Mouse (Mus musculus) heart, postnatal 36 days (tissue): Measurements from ENCODE around the gene Uhrf2. TPM values are rescaled to one million over a fixed set of nuclear protein-coding genes. Genes with fewer than 3 reads are reported as not detected.

Experiments used
- DNase-seq, 2 experiments: peaks; one replicate each; pipeline ENCODE4 v3.0.0; 2021 to 2022
- intact Hi-C: fragments of 180-260 bp; cut with DNase I; formaldehyde crosslinking; loops from one replicate; pipeline ENCODE4 v1.15.1; 2025
- total RNA-seq, 2 experiments: library from RNA; stranded (reverse); gene quantifications; 2 replicates each; pipeline ENCODE4 v1.2.3; 2021

Gene Uhrf2
- total RNA-seq, 2 experiments from 2014 or later = 21.8 to 25.0 TPM

GRCm38 (mm10) chr19:30044630-30045029 lies 14.3 kb downstream of the Uhrf2 start:
- no peak for DNase-seq
- intact Hi-C loops = no loop called here

GRCm38 (mm10) chr19:30045857-30046256 lies 15.5 kb downstream of the Uhrf2 start:
- intact Hi-C loops = no loop called here
- no peak for DNase-seq

- intact Hi-C loops = no loop called here
- DNase-seq = no peak
These were observed 20.3 kb downstream of the Uhrf2 start for GRCm38 (mm10) chr19:30050584-30050983.

- intact Hi-C loops = no loop called here
- DNase-seq = no peak
These were observed 21.2 kb downstream of the Uhrf2 start for GRCm38 (mm10) chr19:30051479-30051878.

- DNase-seq = no peak
- intact Hi-C loops = no loop called here
These were observed 23.9 kb downstream of the Uhrf2 start for GRCm38 (mm10) chr19:30054218-30054617.

- intact Hi-C loops = no loop called here
- DNase-seq = no peak
These were observed 35.5 kb downstream of the Uhrf2 start for GRCm38 (mm10) chr19:30065797-30066196.

DNA sequence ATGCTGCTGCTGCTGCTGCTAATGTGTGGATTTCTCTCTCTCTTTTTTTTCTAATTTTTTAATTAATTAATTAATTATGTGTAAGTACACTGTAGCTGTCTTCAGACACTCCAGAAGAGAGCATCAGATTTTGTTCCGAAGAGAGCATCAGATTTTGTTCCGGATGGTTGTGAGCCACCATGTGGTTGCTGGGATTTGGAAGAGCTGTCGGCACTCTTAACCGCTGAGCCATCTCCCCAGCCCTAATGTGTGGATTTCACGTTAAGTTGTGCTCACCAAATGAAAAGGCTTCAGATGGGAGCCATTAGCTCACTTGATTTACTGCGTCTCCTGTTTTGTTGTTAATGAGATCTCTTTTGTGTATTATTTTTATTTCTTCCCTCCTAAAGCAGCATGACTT lies 59.9 kb downstream of the Uhrf2 start:
- intact Hi-C loops = no loop called here

DNA sequence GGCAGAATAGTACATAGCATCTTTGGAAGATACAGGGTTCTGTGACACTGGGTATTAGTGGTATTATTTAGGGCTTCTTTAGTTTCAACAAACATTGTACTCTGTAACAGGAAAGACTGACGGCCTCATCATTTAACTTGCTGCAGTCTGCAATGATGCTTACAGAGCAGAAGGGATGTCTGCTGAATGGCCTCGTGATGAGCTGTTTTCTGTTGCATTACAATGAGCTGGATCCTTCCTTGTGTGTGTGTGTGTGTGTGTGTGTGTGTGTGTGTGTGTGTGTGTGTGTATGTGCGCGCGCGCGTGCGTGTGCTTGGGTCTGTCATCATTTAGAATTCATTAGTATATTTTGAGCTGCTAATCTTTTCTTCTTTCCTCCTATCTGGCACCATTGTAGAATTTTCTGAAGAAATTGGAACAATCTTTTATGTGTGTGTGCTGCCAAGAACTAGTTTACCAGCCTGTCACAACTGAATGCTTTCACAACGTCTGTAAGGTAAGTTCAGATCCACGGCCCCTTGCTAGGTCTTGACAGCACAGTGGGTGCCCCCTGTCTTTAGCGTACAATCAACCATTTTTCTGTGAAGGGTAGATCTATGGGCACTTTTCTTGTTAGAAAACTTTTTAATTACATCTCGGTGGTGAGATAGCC lies 61.5 kb downstream of the Uhrf2 start:
- no peak for DNase-seq
- intact Hi-C loops = no loop called here

More for the DNA sequence above, 59.9 kb downstream of the Uhrf2 start:
- no peak for DNase-seq

- no peak for DNase-seq
- intact Hi-C loops = no loop called here
These were observed 65.9 kb downstream of the Uhrf2 start for GRCm38 (mm10) chr19:30096186-30096585.

GRCm38 (mm10) chr19:30097039-30097438 lies 66.7 kb downstream of the Uhrf2 start:
- no peak for DNase-seq
- intact Hi-C loops = no loop called here

DNA sequence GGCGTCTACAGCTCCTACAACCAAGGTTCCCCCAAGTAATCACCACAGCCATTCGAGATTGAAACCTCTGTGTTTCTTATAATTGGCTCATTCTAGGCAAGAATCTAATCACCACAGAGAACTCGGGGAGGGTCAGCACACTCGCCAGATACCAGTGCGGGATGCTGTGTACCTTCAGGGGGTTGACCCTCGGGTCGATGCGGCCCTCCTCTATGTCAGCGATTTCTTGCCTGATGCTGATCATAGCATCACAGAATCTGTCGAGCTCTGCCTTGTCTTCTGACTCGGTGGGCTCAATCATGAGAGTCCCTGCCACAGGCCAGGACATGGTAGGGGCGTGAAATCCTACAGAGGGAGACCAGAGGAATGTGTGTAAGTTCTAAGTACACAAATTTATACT lies 70.3 kb downstream of the Uhrf2 start:
- DNase-seq = no peak
- intact Hi-C loops = no loop called here

DNA sequence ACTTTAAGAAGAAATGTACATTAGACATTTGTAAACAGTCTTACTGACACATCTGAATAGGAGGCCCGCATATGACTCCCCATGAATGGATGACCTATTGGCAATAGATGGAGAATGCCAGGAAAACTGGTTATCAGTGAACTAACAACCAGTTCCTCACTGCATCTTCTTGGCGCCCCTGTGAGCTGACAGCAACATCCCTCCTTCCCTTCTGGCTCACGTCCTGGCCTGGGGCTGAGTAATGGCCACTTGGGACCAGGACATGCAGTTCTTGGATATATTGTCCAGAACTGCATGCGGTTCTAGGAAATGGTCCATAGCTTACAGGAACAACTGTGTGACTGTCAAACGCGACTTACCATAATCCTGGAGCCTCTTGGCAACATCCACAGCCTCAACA lies 72.3 kb downstream of the Uhrf2 start:
- peak; percentile 27 for DNase-seq

GRCm38 (mm10) chr19:30105045-30105842 lies 74.9 kb downstream of the Uhrf2 start:
- intact Hi-C loops = no loop called here

More for the DNA sequence above, 72.3 kb downstream of the Uhrf2 start:
- intact Hi-C loops = no loop called here

GRCm38 (mm10) chr19:30107221-30107845 lies 77.0 kb downstream of the Uhrf2 start:
- intact Hi-C loops = no loop called here
- DNase-seq = no peak

More at GRCm38 (mm10) chr19:30105045-30105842, 74.9 kb downstream of the Uhrf2 start:
- DNase-seq = no peak

DNA sequence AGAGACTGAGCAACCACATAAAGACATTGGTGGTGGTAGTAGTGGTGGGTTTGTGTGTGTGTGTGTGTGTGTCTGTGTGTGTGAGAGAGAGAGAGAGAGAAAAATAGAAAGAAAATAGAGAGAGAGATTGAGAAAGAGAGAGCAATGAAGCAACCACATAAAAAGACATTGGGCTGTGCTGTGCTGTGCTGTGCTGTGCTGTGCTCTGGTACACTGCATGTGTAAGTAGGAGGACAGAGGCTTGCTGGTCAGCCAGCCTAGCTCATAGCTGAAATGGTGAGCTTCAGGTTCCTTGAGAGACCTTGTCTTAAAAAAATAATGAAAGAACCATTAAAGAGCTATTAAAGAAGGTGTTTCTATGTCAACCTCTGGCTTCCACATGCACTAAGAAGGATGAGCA lies 78.3 kb downstream of the Uhrf2 start:
- intact Hi-C loops = no loop called here
- no peak for DNase-seq

DNA sequence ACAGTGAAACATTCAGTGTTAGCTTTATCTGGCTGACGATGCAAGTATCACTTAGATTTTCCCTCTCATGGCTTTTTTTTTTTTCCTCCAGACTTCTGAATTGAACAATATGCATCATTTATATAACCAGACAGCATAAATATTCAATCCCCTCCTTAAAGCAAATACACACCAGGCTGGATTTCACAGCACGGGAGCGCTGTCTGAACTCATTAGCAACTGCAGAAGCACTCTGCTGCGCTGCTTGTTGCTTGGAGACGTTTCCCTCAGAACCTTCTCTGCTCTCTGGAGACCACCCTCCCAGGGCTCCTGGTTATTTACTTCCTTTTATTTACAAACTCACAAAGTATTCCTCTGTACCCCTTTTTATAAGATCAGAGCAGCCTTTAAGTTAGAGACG lies 78.8 kb downstream of the Uhrf2 start:
- intact Hi-C loops = no loop called here
- DNase-seq = no peak

DNA sequence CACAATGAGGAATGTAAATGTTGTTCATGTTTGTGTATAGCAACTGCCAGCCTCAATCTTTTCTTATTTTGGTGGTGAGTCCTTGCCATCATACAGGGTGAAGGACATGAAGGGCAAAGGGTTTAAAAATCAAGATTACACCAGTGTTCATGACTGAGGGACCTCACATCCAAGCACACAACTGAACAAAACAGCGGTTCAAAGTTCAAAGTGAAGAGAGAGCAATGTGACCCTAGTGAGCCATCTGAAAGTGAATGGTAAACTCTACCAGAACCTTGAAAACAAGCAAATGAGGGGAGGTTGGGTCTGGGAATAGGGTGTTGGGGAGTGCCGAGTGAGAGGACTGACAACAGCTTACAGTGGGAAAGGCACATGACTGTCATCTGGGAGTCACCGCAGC lies 81.1 kb downstream of the Uhrf2 start:
- no peak for DNase-seq
- intact Hi-C loops = no loop called here

DNA sequence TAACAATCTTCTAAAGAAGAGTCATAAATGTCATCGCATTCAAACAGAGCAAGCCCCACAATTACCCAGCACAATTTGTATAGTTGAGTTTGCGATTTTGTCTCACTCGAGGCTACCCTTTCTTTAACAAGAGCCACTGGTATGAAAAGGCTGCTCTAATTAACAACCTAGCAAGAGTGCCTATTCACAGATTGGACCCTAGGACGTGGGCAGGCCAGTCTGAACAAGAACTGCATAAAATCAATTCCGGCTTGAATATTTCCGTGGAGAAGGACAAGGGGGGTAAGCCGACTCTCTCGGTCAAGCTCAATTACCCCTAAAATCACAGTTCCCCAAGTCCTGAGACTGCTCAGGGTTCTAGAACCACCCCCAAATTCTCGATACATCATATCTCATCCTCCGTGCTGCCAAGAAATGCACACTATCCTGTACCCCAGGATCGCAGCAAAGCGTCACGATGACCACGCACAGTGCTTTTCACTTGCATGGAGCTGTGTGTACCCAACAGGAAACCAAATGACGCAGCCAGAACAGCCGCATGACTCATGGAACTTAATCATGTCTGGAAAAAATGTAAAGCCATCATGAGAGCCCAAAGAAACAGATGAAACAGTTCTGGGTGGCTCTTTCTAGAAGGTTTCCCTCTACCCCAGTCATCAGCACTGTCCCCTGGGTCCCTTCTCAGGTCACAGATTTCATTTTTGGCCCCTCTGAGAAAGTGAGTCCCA lies 82.8 kb downstream of the Uhrf2 start:
- no peak for DNase-seq
- intact Hi-C loops = no loop called here

DNA sequence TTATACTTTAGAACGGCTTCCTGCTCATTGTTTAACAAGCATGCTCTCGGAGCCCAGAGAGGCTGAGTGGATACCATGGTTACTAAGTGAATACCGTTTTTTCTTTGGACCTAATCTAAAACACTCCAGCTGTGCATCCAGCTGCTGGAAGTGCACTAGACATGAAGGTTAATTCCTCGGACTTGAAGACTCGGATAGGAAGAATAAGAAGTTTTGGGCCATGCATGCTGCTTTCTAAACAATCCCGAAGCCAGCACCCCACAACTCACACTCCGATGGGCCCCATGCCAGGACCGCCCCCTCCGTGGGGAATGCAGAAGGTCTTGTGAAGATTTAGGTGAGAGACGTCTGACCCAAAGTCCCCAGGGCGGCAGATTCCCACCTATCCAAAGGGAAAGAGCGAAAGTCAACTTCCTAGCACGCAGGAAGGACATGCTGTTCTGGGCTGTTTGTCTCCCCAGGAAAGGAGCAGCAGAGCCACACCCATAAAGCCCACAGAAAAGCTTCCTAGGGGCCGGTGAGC lies 84.7 kb downstream of the Uhrf2 start:
- intact Hi-C loops = no loop called here
- DNase-seq = peak; percentile 22 to 30

- intact Hi-C loops = no loop called here
- DNase-seq = no peak
These were observed 85.3 kb downstream of the Uhrf2 start for GRCm38 (mm10) chr19:30115606-30116005.

- no peak for DNase-seq
These were observed 86.9 kb downstream of the Uhrf2 start for GRCm38 (mm10) chr19:30117241-30117640.

More at GRCm38 (mm10) chr19:30117241-30117640, 86.9 kb downstream of the Uhrf2 start:
- intact Hi-C loops = no loop called here
